Mouse (Mus musculus): ENCODE measurements around the gene Myh6. TPM values are rescaled to one million over a fixed set of nuclear protein-coding genes. Genes with fewer than 3 reads are reported as not detected.

Myh6 gene
- polyA plus RNA-seq, 1 experiment: 1.0 TPM

GRCm38 (mm10) chr14:54903641-54904040 lies 63.1 kb downstream of the Myh6 start:
- Histone ChIP-seq H3K27ac (ENCODE audit: insufficient read depth, low read length) (no peak overlapping the region), H3K4me1 (ENCODE audit: control insufficient read depth, insufficient read depth, low read length) (no peaks in the 10 kb centered on the region), H3K4me3 (ENCODE audit: insufficient read depth, low read length) (no peak overlapping the region)
- TF ChIP-seq CTCF (IDR thresholded peaks at IDR 0.05; ENCODE audit: borderline replicate concordance, insufficient read depth, low read length): no peak
- no peak for TF ChIP-seq POLR2A (IDR thresholded peaks at IDR 0.05; ENCODE audit: low read depth, low read length)

GRCm38 (mm10) chr14:54900383-54900782 lies 66.3 kb downstream of the Myh6 start:
- TF ChIP-seq CTCF (IDR thresholded peaks at IDR 0.05; ENCODE audit: borderline replicate concordance, insufficient read depth, low read length) (no peak), POLR2A (IDR thresholded peaks at IDR 0.05; ENCODE audit: low read depth, low read length) (0 out of 2 replicates have a peak, but pooled peaks have one; percentile 10)
- Histone ChIP-seq H3K4me3 (ENCODE audit: insufficient read depth, low read length) (no peak overlapping the region), H3K4me1 (ENCODE audit: control insufficient read depth, insufficient read depth, low read length) (peaks cover 3% of the 10 kb centered on the region; the same call in 1 of the 2 replicates), H3K27ac (ENCODE audit: insufficient read depth, low read length) (no peak overlapping the region)

- Histone ChIP-seq H3K4me3 (ENCODE audit: insufficient read depth, low read length) (no peak overlapping the region), H3K4me1 (ENCODE audit: control insufficient read depth, insufficient read depth, low read length) (peaks cover 3% of the 10 kb centered on the region), H3K27ac (ENCODE audit: insufficient read depth, low read length) (no peak overlapping the region)
- no peak for TF ChIP-seq POLR2A (IDR thresholded peaks at IDR 0.05; ENCODE audit: low read depth, low read length)
- no peak for TF ChIP-seq CTCF (IDR thresholded peaks at IDR 0.05; ENCODE audit: borderline replicate concordance, insufficient read depth, low read length)
These were observed 69.3 kb downstream of the Myh6 start for GRCm38 (mm10) chr14:54897445-54897844.

- peaks cover 3% of the 10 kb centered on the region for H3K4me1 ChIP-seq (ENCODE audit: control insufficient read depth, insufficient read depth, low read length)
- peak overlapping the region; percentile 85 for H3K4me3 ChIP-seq (ENCODE audit: insufficient read depth, low read length)
- TF ChIP-seq CTCF (IDR thresholded peaks at IDR 0.05; ENCODE audit: borderline replicate concordance, insufficient read depth, low read length): no peak
- TF ChIP-seq POLR2A (IDR thresholded peaks at IDR 0.05; ENCODE audit: low read depth, low read length): peak; percentile 18; the same call in 1 of the 2 replicates
- H3K27ac ChIP-seq (ENCODE audit: insufficient read depth, low read length): peak overlapping the region; percentile 74
These were observed 72.2 kb downstream of the Myh6 start for GRCm38 (mm10) chr14:54894296-54895151.

GRCm38 (mm10) chr14:54893651-54894181 lies 73.0 kb downstream of the Myh6 start:
- Histone ChIP-seq H3K27ac (ENCODE audit: insufficient read depth, low read length) (peak overlapping the region; percentile 29; the same call in 1 of the 2 replicates), H3K4me1 (ENCODE audit: control insufficient read depth, insufficient read depth, low read length) (peaks cover 3% of the 10 kb centered on the region), H3K4me3 (ENCODE audit: insufficient read depth, low read length) (peak overlapping the region; percentile 34; the same call in 1 of the 2 replicates)
- peak; percentile 77 for TF ChIP-seq POLR2A (IDR thresholded peaks at IDR 0.05; ENCODE audit: low read depth, low read length)
- TF ChIP-seq CTCF (IDR thresholded peaks at IDR 0.05; ENCODE audit: borderline replicate concordance, insufficient read depth, low read length): no peak

- peak within 1 kb of the TSS; percentile 34; the same call in 1 of the 2 replicates for H3K4me3 ChIP-seq (ENCODE audit: insufficient read depth, low read length)
- H3K27ac ChIP-seq (ENCODE audit: insufficient read depth, low read length): peak within 1 kb of the TSS; percentile 29; the same call in 1 of the 2 replicates
- peaks cover 1% of the 10 kb centered on the region for H3K4me1 ChIP-seq (ENCODE audit: control insufficient read depth, insufficient read depth, low read length)
- TF ChIP-seq CTCF (IDR thresholded peaks at IDR 0.05; ENCODE audit: borderline replicate concordance, insufficient read depth, low read length) (no peak), POLR2A (IDR thresholded peaks at IDR 0.05; ENCODE audit: low read depth, low read length) (no peak)
These were observed 74.5 kb downstream of the Myh6 start, which contains the start of gene Pabpn1 for GRCm38 (mm10) chr14:54892200-54892599. Gene Pabpn1 (plus strand): TSS chr14:54892500.

Other genes with a start within 250 kb of the Myh6 start
- 0.47 and 2.0 TPM in 2 replicates for gene Slc7a8, start 185.0 kb downstream of the Myh6 start, polyA plus RNA-seq (2011; ENCODE audit: insufficient read length, low read depth, missing spikeins)
- gene Rnf212b, start 152.8 kb downstream of the Myh6 start, polyA plus RNA-seq (2011; ENCODE audit: insufficient read length, low read depth, missing spikeins): not detected in 2 replicates
- 5.4 and 6.9 TPM in 2 replicates for gene Homez, start 96.0 kb downstream of the Myh6 start, polyA plus RNA-seq (2011; ENCODE audit: insufficient read length, low read depth, missing spikeins)
- 8.4 and 10.9 TPM in 2 replicates for gene Ppp1r3e, start 89.4 kb downstream of the Myh6 start, polyA plus RNA-seq (2011; ENCODE audit: insufficient read length, low read depth, missing spikeins)
- gene Bcl2l2, start 83.5 kb downstream of the Myh6 start, polyA plus RNA-seq (2011; ENCODE audit: insufficient read length, low read depth, missing spikeins): 48.3 and 53.1 TPM in 2 replicates
- not detected in 2 replicates for gene Gm20521, start 83.5 kb downstream of the Myh6 start, polyA plus RNA-seq (2011; ENCODE audit: insufficient read length, low read depth, missing spikeins)
- 168 and 172 TPM in 2 replicates for gene Pabpn1, start 74.4 kb downstream of the Myh6 start, polyA plus RNA-seq (2011; ENCODE audit: insufficient read length, low read depth, missing spikeins)
- 17.7 and 20.9 TPM in 2 replicates for gene Slc22a17, start 53.8 kb downstream of the Myh6 start, polyA plus RNA-seq (2011; ENCODE audit: insufficient read length, low read depth, missing spikeins)
- 17.5 and 26.9 TPM in 2 replicates for gene Efs, start 40.8 kb downstream of the Myh6 start, polyA plus RNA-seq (2011; ENCODE audit: insufficient read length, low read depth, missing spikeins)
- not detected in 2 replicates for gene Il25, start 34.2 kb downstream of the Myh6 start, polyA plus RNA-seq (2011; ENCODE audit: insufficient read length, low read depth, missing spikeins)
- gene Cmtm5, start 30.7 kb downstream of the Myh6 start, polyA plus RNA-seq (2011; ENCODE audit: insufficient read length, low read depth, missing spikeins): not detected in 2 replicates
- gene Gm17428, start 10.0 kb upstream of the Myh6 start, polyA plus RNA-seq (2011; ENCODE audit: insufficient read length, low read depth, missing spikeins): not detected in 2 replicates
- gene Myh7, start 27.7 kb upstream of the Myh6 start, polyA plus RNA-seq (2011; ENCODE audit: insufficient read length, low read depth, missing spikeins): not detected in 2 replicates
- 32.8 and 37.7 TPM in 2 replicates for gene Ngdn, start 48.5 kb upstream of the Myh6 start, polyA plus RNA-seq (2011; ENCODE audit: insufficient read length, low read depth, missing spikeins)
- gene Zfhx2, start 125.4 kb upstream of the Myh6 start, polyA plus RNA-seq (2011; ENCODE audit: insufficient read length, low read depth, missing spikeins): 1.9 and 3.5 TPM in 2 replicates
- gene Thtpa, start 127.9 kb upstream of the Myh6 start, polyA plus RNA-seq (2011; ENCODE audit: insufficient read length, low read depth, missing spikeins): 13.1 and 17.1 TPM in 2 replicates
- gene Ap1g2, start 139.7 kb upstream of the Myh6 start, polyA plus RNA-seq (2011; ENCODE audit: insufficient read length, low read depth, missing spikeins): 6.7 and 10.0 TPM in 2 replicates
- 0.73 and 1.6 TPM in 2 replicates for gene Jph4, start 150.0 kb upstream of the Myh6 start, polyA plus RNA-seq (2011; ENCODE audit: insufficient read length, low read depth, missing spikeins)

Data from embryonic fibroblast, embryonic 13.5 days (primary cell).